Mouse (Mus musculus) spleen, adult 2 months (tissue): ENCODE results near the gene Rdh16f1.

Experiments used
- CTCF ChIP-seq: fragments of 200-500 bp; IDR thresholded peaks from 2 replicates; pipeline ENCODE4 v1.5.1; 2011; ENCODE audit warnings: mild to moderate bottlenecking, inconsistent platforms; ENCODE audit not compliant: insufficient read depth, insufficient read length, insufficient replicate concordance; ENCODE audit errors: extremely low read depth
- POLR2A ChIP-seq: fragments of 200-500 bp; IDR thresholded peaks from 2 replicates; pipeline ENCODE4 v1.6.1; 2011; ENCODE audit warnings: low read depth, low read length, inconsistent platforms

DNA sequence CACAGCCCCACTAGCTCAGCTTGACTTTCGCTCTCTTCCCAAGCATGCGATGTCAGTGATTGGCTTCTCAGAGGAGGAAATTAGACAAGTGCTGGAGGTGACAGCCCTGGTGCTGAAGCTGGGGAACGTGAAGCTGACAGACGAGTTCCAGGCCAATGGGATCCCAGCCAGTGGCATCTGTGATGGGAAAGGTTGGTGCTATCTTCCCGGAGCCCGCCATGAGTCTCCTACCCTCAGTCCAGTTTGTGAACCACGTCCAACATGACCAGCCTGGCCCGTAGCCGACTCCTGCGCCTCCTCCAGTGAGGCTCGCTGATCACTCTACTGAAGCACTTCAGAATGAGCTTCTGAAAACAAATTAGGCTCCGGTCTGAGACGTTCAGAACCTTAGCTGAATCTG is 49.3 kb upstream of the Rdh16f1 start:
- TF ChIP-seq CTCF (no peak), POLR2A (no peak)
